Mouse (Mus musculus) heart, embryonic 13.5 days (tissue): ENCODE measurements around the gene Zfp90. TPM values are rescaled to one million over a fixed set of nuclear protein-coding genes. Genes with fewer than 3 reads are reported as not detected.
A peak's percentile ranks its signal among the peaks of the same experiment; 100 is the strongest.

Experiments
- ATAC-seq: fragments of 200-750 bp; cut with Nextera tagmentation; 2 replicates; pipeline ENCODE4 v1.8.0; 2017; ENCODE audit warnings: moderate TSS enrichment; ENCODE audit not compliant: insufficient number of reproducible peaks, low FRiP score, low TSS enrichment; ENCODE audit errors: extremely low read depth
- H3K27ac ChIP-seq: fragments of 300-500 bp; sonication (generic); replicated peaks from 2 replicates; pipeline ENCODE4 v1.5.1; 2015; ENCODE audit warnings: moderate library complexity, mild to moderate bottlenecking, inconsistent platforms
- H3K27me3 ChIP-seq: fragments of 300-500 bp; sonication (generic); replicated peaks from 2 replicates; pipeline ENCODE4 v1.6.1; 2015; ENCODE audit warnings: mild to moderate bottlenecking, inconsistent platforms
- H3K36me3 ChIP-seq: fragments of 300-500 bp; sonication (generic); 2 replicates; pipeline ENCODE4 v1.6.1; 2015; ENCODE audit warnings: mild to moderate bottlenecking, inconsistent platforms
- H3K4me1 ChIP-seq: fragments of 300-500 bp; sonication (generic); 2 replicates; pipeline ENCODE4 v1.6.1; 2015; ENCODE audit warnings: inconsistent platforms
- H3K4me2 ChIP-seq: fragments of 300-500 bp; sonication (generic); 2 replicates; pipeline ENCODE4 v1.6.1; 2015; ENCODE audit warnings: inconsistent platforms, mild to moderate bottlenecking, moderate library complexity
- H3K4me3 ChIP-seq: fragments of 300-500 bp; sonication (generic); 2 replicates; pipeline ENCODE4 v1.5.1; 2015; ENCODE audit warnings: moderate library complexity, mild to moderate bottlenecking, inconsistent platforms
- H3K9ac ChIP-seq: fragments of 300-500 bp; sonication (generic); 2 replicates; pipeline ENCODE4 v1.6.1; 2015; ENCODE audit warnings: inconsistent platforms, mild to moderate bottlenecking, moderate library complexity
- H3K9me3 ChIP-seq: fragments of 300-500 bp; sonication (generic); 2 replicates; pipeline ENCODE4 v1.6.1; 2016; ENCODE audit warnings: inconsistent platforms
- WGBS: fragments of 180-500 bp; shearing (Covaris S2); methylation state at CpG from one replicate; pipeline ENCODE4 v1.1.7; 2015; ENCODE audit warnings: mixed read lengths; 5-methylcytosine and 5-hydroxymethylcytosine counted together
- polyA plus RNA-seq: library from polyadenylated mRNA; unstranded; fragments of >200 nt; fragmentation: Nextera tagmentation; extraction: Ambion mirVana; gene quantifications from 2 replicates; pipeline ENCODE4 v1.2.1, GENCODE M21; 2015

Gene Zfp90
- polyA plus RNA-seq, 1 experiment from 2014 or later, result 15.3 TPM

DNA sequence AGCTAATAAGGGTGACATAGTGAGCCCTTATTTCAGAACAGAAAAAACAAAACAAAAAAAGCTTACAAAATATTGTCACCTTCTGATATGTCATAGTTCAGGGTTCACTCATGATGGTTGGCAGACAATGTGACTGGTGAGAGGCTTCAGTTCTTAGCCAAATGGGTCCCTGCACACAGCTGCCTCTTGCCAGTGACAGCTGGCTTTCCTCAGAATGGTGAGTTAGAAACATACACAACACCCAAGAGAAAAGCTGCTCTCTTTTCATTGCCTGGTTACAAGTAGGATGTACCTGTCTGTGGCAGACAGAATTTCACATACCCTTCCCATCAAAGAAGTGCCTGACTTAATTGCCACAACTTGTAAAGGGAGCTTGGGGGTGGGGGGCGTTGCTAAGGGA is 18.5 kb downstream of the Zfp90 start:
- 0 out of 2 replicates have a peak, but pooled peaks cover 5% of the 10 kb centered on the region for H3K4me1 ChIP-seq
- H3K4me2 ChIP-seq, result no peak overlapping the region
- H3K36me3 ChIP-seq, result 0 out of 2 replicates have a peak, but pooled peaks cover 4% of the 10 kb centered on the region
- no peaks in the 10 kb centered on the region for H3K9me3 ChIP-seq
- peaks cover 25% of the 10 kb centered on the region for H3K27me3 ChIP-seq
- no peak overlapping the region for H3K27ac ChIP-seq
- no peak overlapping the region for H3K4me3 ChIP-seq
- 50% methylated on average over 1 of the region's 1 CpGs for WGBS
- no peak for ATAC-seq
- H3K9ac ChIP-seq, result no peak overlapping the region

DNA sequence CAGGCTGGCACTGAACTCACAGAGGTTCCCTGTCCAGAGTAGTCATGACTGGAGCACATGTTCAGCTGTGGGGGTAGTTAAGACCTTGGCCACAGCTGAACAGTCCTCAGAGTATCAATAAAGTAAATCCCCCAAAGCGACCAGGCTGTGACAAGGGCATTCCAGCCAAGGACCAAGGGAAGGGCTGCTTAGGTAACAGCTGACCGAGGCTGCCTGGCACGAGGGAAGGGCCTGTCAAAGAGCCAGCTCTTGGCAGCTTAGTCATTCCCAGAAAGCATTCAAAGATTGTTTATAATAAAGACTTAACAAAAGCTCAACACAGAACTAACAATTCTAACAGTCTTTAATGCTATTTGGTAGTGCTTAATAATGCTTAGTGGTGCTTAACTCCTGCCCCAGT is 22.7 kb downstream of the Zfp90 start:
- ATAC-seq, result no peak
- Histone ChIP-seq H3K4me1 (0 out of 2 replicates have a peak, but pooled peaks cover 5% of the 10 kb centered on the region), H3K27me3 (peaks cover under 1% of the 10 kb centered on the region; the same call in 1 of the 2 replicates), H3K4me2 (no peak overlapping the region), H3K36me3 (no peaks in the 10 kb centered on the region), H3K9me3 (no peaks in the 10 kb centered on the region), H3K27ac (no peak overlapping the region), H3K9ac (no peak overlapping the region), H3K4me3 (no peak overlapping the region)
- 72% methylated on average over 3 of the region's 3 CpGs for WGBS

DNA sequence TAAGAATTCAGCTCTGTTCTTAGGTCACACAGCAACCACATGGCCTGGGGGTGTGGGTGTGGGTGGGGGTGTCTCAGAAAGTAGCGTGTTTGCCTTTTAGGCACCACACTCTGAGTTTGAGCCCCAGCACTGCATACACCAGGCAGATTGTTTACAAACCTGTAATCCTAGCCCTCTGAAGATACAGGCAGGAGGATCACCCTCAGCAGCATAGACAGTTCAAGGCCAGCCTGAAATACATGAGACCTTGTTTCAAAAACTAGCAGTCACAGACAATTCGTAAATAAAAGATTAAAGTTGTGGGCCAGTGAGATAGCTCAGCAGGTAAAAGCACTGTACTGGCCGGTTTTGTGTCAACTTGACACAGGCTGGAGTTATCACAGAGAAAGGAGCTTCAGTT is 25.0 kb downstream of the Zfp90 start:
- Histone ChIP-seq H3K36me3 (no peaks in the 10 kb centered on the region), H3K4me1 (no peaks in the 10 kb centered on the region), H3K27ac (no peak overlapping the region), H3K27me3 (no peaks in the 10 kb centered on the region), H3K4me3 (no peak overlapping the region), H3K9ac (no peak overlapping the region), H3K9me3 (no peaks in the 10 kb centered on the region), H3K4me2 (no peak overlapping the region)
- 76% methylated on average over 3 of the region's 3 CpGs for WGBS
- ATAC-seq, result no peak

DNA sequence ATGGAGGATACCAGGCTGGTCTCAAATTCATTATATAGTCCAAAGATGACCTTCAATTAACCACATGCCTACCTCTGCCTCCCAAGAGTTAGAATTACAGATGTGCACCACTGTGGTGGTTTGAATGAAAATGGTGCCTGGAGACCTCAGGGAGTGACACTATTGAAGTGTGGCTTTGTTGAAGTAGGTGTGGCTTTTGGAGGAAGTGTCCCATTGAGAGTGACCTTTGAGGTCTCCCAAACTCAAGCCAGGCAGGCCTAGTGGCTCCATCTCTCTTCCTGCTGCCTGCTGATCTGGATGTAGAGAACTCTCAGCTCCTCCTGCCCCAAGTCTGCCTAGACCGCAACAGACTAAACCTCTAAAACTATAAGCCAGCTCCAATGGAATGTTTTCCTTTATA is 27.6 kb downstream of the Zfp90 start:
- Histone ChIP-seq H3K9ac (no peak overlapping the region), H3K9me3 (no peaks in the 10 kb centered on the region), H3K27ac (no peak overlapping the region), H3K4me3 (no peak overlapping the region), H3K36me3 (no peaks in the 10 kb centered on the region), H3K27me3 (no peaks in the 10 kb centered on the region), H3K4me2 (no peak overlapping the region), H3K4me1 (no peaks in the 10 kb centered on the region)
- WGBS, result 96% methylated on average over 1 of the region's 1 CpGs
- ATAC-seq, result no peak

DNA sequence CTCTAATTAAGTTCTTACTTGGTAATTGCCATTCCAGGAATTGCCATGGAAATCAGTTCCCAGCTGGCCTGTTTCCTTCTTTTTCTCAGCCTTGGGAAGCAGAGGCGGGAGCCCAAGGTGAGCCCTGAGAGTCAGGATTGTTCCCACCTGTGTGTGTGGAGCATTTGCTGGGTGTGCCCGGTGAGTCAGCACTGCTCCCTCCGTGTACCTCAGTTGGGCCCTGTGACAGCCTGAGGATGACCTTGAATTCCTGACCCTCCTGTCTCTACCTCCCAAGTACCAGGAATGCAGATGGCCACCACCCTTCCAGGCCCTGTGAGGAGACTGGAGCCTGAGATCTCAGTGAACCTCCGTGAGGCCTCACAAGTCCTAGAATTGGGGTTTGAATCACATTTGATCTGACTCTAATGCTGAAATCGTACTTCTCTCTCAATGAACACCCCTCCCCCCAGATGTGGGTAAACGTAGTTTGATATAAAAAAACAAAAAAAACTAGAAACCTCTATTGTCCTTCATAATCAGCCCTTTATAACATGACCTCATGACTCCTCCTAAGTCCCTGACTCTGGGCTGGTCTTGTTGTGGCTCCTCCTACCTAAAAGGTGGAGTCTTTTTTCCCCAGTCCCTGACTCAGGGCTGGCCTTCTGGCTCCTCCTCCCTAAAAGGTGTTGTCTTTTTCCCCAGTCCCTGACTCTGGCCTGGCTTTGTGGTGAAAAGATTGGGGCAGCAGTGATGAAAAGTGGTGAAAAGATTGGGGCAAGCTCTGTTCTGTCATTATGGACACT is 36.4 kb downstream of the Zfp90 start:
- Histone ChIP-seq H3K9me3 (no peaks in the 10 kb centered on the region), H3K4me3 (no peak overlapping the region), H3K27ac (no peak overlapping the region), H3K9ac (no peak overlapping the region), H3K36me3 (no peaks in the 10 kb centered on the region), H3K27me3 (no peaks in the 10 kb centered on the region), H3K4me1 (no peaks in the 10 kb centered on the region), H3K4me2 (no peak overlapping the region)
- WGBS, result 70% methylated on average over 6 of the region's 6 CpGs
- no peak for ATAC-seq

DNA sequence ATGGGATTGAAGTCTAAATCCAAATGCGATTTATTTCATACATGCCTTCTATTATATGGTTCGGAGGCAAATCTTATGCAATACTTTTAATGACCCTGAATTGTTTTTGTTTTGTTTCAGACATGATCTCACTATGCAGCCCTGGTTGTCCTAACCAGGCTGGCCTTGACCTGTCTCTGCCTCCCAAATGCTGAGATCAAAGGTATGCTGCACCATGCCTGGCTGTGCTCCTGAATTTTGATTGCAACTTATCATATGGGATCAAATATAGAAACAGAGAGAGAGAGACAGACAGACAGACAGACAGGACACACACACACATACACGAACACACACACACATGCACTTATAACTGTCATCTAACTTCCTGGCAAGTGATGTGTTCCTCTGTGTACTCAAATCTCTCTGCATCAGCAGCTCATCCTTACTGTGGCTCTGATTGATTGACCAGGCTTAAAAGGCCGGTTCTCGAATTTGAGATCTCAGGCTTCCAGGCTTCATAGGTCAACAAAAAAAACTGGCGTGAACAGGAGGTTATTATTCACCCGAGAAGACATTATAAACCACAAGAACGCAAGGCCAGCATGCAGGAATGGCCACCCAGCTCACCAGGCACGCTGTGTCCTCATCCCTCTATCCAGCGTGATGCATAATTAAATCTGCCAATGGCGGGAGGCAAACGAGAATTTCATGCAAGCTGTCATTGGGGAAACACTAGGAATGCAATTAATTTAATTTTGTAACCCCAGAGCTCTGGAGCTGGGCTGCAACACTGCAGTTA is 37.8 kb downstream of the Zfp90 start:
- WGBS, result 73% methylated on average over 12 of the region's 12 CpGs
- H3K27me3 ChIP-seq, result no peaks in the 10 kb centered on the region
- no peaks in the 10 kb centered on the region for H3K4me1 ChIP-seq
- no peak overlapping the region for H3K9ac ChIP-seq
- no peak overlapping the region for H3K4me2 ChIP-seq
- no peaks in the 10 kb centered on the region for H3K9me3 ChIP-seq
- H3K4me3 ChIP-seq, result no peak overlapping the region
- ATAC-seq, result no peak
- H3K36me3 ChIP-seq, result no peaks in the 10 kb centered on the region
- no peak overlapping the region for H3K27ac ChIP-seq

DNA sequence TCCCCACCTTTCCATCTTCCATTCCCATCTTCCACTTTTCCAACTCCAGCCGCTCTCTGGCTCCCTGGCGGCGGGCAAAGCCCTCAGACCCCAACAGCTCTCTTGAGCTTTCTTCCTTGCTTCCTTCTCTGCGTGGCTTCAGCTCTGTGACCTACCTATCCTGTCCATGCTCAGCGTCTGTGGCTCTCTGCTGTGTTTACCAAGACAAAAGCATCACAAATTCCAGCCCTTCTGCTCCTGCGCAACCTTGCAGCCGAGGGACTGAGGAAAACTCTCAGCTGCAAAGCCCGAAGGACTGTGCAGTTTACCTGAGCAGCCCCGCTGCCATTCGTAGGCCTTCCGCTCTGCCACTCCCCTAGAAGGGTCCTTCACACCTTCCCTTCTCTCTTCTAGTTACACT is 38.9 kb downstream of the Zfp90 start:
- H3K27ac ChIP-seq, result no peak overlapping the region
- no peak overlapping the region for H3K4me2 ChIP-seq
- H3K9me3 ChIP-seq, result no peaks in the 10 kb centered on the region
- H3K36me3 ChIP-seq, result no peaks in the 10 kb centered on the region
- H3K27me3 ChIP-seq, result no peaks in the 10 kb centered on the region
- no peak for ATAC-seq
- WGBS, result 63% methylated on average over 11 of the region's 11 CpGs
- no peak overlapping the region for H3K9ac ChIP-seq
- H3K4me3 ChIP-seq, result no peak overlapping the region
- H3K4me1 ChIP-seq, result no peaks in the 10 kb centered on the region

DNA sequence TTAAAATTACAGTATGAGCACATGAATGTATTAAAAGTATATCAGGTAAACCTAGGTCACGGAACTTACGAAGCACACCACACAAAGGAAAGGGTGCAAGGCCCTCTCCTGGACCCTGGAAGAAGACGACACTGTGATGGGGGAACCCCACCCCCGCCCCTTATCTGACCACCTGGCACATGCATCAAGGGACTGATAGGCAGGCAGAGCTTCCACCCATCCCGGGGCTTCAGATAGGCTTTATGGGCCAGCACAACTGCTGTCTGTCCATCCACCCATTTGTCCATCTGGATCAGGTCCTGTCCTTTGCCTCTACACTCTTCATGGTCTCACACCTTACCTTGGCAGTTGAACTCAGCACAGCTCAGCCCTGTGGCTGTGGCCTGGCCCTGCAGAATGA is 47.0 kb downstream of the Zfp90 start:
- Histone ChIP-seq H3K9me3 (no peaks in the 10 kb centered on the region), H3K4me2 (no peak overlapping the region), H3K27me3 (no peaks in the 10 kb centered on the region), H3K27ac (no peak overlapping the region), H3K4me3 (no peak overlapping the region), H3K36me3 (no peaks in the 10 kb centered on the region), H3K9ac (peak overlapping the region; percentile 12; the same call in 1 of the 2 replicates), H3K4me1 (peaks cover 23% of the 10 kb centered on the region)
- ATAC-seq, result no peak
- WGBS, result 45% methylated on average over 5 of the region's 5 CpGs

DNA sequence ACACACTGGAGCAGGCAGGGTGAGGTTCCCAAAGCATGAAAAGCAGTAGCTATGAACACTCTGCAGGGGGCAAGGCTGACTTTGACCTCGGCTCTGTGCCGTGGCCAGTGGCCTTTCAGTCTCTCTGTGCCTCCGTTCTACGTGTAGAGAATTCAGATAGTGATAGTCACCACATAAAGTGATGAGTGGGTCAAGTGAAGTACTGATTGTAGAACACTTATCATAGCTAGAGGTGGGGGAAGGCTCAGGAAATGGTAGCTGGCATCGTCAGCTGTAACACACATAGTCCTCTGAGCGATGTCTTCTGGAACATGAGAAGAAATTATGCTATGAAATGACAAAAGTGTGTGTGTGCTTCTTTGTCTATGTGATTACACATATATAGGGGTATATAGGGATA is 48.7 kb downstream of the Zfp90 start:
- Histone ChIP-seq H3K4me2 (no peak overlapping the region), H3K36me3 (no peaks in the 10 kb centered on the region), H3K9ac (no peak overlapping the region), H3K4me1 (peaks cover 23% of the 10 kb centered on the region), H3K9me3 (no peaks in the 10 kb centered on the region), H3K27ac (no peak overlapping the region), H3K4me3 (no peak overlapping the region), H3K27me3 (no peaks in the 10 kb centered on the region)
- ATAC-seq, result no peak
- 26% methylated on average over 6 of the region's 6 CpGs for WGBS

DNA sequence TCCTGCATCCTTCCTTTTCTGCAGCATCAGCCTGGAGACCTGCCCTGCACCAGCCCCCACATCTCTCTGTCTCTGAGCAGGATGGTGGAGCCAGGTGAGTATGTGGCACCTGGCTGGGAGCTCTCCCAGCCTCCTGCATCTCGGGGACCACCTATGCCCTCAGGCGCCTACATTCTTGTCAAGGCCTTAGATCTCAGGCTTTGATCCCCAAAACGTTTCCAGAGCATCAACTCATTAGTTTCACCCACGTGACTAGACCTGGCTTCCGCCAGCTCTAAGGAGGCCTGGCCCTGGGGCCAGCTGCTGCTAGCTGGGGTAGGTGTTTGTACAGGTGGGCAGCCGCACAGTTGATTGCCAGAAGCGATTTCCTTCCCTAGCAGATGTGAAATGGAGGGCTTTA is 54.4 kb downstream of the Zfp90 start:
- Histone ChIP-seq H3K9me3 (no peaks in the 10 kb centered on the region), H3K27ac (no peak overlapping the region), H3K27me3 (no peaks in the 10 kb centered on the region), H3K4me2 (no peak overlapping the region), H3K9ac (no peak overlapping the region), H3K4me1 (no peaks in the 10 kb centered on the region), H3K4me3 (no peak overlapping the region), H3K36me3 (no peaks in the 10 kb centered on the region)
- no peak for ATAC-seq
- WGBS, result 55% methylated on average over 7 of the region's 7 CpGs

DNA sequence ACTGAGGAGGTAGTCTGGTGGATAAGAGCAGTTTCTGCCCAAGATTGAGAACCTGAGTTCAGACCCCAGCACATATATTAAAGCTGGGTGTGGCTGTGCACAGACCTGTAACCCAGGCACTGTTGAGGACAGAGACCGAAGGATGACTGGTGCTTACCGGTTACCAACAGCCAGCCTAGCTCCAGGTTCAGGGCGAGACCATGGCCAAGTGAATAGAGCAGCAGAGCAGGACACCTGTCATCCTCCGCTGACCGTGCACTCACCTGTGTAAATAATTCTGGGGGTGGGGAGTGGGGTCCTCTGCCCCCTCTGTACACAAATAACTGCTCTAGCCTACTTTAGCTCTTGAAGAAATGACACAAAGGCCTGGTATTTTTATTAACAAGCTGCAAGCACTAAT is 58.9 kb downstream of the Zfp90 start:
- no peak overlapping the region for H3K4me3 ChIP-seq
- no peaks in the 10 kb centered on the region for H3K27me3 ChIP-seq
- 94% methylated on average over 5 of the region's 5 CpGs for WGBS
- 0 out of 2 replicates have a peak, but pooled peaks cover 7% of the 10 kb centered on the region for H3K9me3 ChIP-seq
- no peaks in the 10 kb centered on the region for H3K36me3 ChIP-seq
- no peaks in the 10 kb centered on the region for H3K4me1 ChIP-seq
- no peak for ATAC-seq
- no peak overlapping the region for H3K27ac ChIP-seq
- H3K9ac ChIP-seq, result no peak overlapping the region
- H3K4me2 ChIP-seq, result no peak overlapping the region
